Mouse (Mus musculus) liver (tissue): ENCODE results near the gene Vmn1r220.
"Not testable (repeated sequence)": the region's sequence is repeated elsewhere in the genome, so short reads cannot be mapped to it uniquely, and the experiment has no call there.

ENCODE experiments used
- DNase-seq: peaks from one replicate; pipeline ENCODE4 v3.0.0-alpha.2; 2020; ENCODE audit warnings: mixed read lengths

The Vmn1r220 gene

GRCm38 (mm10) chr13:23187875-23188274 lies at the start of gene Vmn1r220:
Gene Vmn1r220 (minus strand): TSS chr13:23187975.
- DNase-seq, result no peak

DNA sequence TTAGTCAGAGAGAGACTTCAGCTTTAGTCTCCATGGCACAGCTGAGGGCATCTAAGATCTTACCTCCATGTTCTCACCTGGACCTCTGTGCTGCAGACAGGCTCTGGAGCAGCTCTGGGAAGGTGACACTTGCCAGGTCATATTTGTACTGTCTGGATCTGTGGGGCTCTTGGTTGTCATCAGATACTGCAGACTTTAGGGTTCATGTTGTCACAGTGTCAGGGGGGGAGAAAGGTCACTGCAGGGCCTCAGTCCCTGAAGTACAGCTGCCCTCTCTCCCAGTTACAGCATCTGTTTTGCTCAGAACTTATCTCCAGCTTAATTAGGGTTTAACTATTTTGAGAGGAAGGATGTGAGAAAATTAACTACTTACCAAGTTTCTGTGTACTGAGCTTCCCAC lies 48.1 kb upstream of the Vmn1r220 start, which contains the start of gene Vmn1r222:
TSS of gene Vmn1r222 (minus strand) at position 101 of the 400 bp plus-strand sequence.
- not testable (repeated sequence) for DNase-seq

- not testable (repeated sequence) for DNase-seq
These were observed 26.1 kb upstream of the Vmn1r220 start, which contains the start of gene Vmn1r221 for GRCm38 (mm10) chr13:23213827-23214226. Gene Vmn1r221 (plus strand): TSS chr13:23214127.

GRCm38 (mm10) chr13:23203885-23204284 lies 16.1 kb upstream of the Vmn1r220 start:
- not testable (repeated sequence) for DNase-seq

- DNase-seq, result not testable (repeated sequence)
These were observed 21.3 kb downstream of the Vmn1r220 start for GRCm38 (mm10) chr13:23166471-23166870.

DNA sequence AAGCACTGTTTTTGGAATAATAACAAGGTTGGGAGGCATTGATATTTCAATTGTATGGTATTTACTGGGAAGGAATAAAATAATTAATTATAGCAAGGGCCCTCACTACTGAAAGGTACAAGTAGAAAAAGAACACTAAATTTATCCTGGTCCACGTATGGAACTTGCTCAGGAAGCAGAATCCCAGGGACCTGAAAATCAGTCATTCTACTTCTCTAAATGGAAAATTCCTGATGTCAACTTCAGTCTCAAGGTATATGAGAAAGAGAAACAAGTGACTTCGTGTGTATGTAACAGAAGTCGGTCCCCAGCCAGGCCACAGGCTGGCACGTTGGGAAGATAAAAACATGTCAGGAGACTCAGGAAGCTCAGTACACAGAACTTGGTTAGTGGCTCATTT lies 28.8 kb downstream of the Vmn1r220 start, which contains the start of gene Vmn1r219:
TSS of gene Vmn1r219 (plus strand) at position 301 of the 400 bp plus-strand sequence.
- DNase-seq, result no peak

- no peak for DNase-seq
These were observed 29.9 kb downstream of the Vmn1r220 start for GRCm38 (mm10) chr13:23157848-23158247.

DNA sequence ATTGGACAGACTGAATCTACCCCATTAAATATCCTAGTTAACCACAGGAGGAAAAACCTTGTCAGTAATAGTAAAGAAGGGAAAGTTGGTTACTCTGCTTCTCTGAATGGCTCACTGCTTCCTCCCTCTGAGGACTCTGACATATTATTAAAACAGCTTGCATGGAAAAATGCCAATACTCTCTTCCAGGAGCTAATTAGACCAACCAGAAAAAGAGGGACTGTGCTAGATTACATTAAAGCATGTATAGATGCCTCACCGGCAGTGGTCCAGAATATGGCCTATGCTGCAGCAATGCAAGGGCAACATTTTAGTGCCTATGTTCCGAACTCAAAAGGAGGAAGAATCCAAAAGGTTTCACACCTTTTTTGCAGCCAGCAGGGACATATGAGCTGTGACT lies 48.9 kb downstream of the Vmn1r220 start:
- no peak for DNase-seq

DNA sequence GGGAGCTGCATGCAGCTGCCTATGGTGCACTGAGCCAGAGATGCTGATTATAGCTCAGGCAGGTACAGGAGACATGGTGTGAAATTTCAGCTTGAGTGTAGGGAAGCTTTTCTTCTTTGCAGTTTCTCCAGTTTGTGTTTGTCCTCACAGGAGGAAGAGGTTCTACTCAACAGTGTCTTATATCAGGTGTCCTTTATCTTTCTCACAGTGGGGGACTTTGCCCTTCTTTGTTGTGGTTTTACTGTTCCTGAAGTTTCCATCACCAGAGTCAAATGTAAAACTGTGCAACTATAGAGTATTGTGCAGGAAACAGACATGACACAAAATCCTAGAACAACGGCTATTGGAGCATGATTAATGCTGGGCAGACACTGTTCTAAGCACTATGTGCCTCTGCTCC lies 54.3 kb downstream of the Vmn1r220 start:
- DNase-seq, result no peak

- DNase-seq, result no peak
These were observed 54.7 kb downstream of the Vmn1r220 start, which contains the start of gene Vmn1r218 for GRCm38 (mm10) chr13:23133099-23133498. Gene Vmn1r218 (plus strand): TSS chr13:23133155.
